ENCODE assay signal across 10 mouse cellular contexts in genomic region chr11:32276347-32276746, GRCm38 (mm10). TPM values are rescaled to one million over a fixed set of nuclear protein-coding genes. Genes with fewer than 3 reads are reported as not detected.
DNase-seq lines count a peak whose midpoint lies in the region; ATAC-seq and TF ChIP-seq lines count a peak whose summit lies in the region.
"Had no signal": no experiment of that assay in that cellular context is flagged by ENCODE, and none has a peak within 500 bp of the region (broad histone marks: within the 10 kb centered on the region; RNA-seq: fewer than 3 reads in every experiment).

Hba-x (plus strand) TSS chr11:32276400.

- intact Hi-C loops in heart, postnatal 36 days (cut with DNase I), result no loop called here

- H3K27ac ChIP-seq in heart, embryonic 15.5 days, result no peak within 1 kb of the TSS
- no peak within 1 kb of the TSS for H3K27ac ChIP-seq in stomach, embryonic 14.5 days (ENCODE audit: low read length)
- no peak within 1 kb of the TSS for H3K27ac ChIP-seq in stomach, postnatal 0 days (replicated peaks)
- no peak within 1 kb of the TSS for H3K27ac ChIP-seq in limb, embryonic 15.5 days
- H3K27ac ChIP-seq: left cerebral cortex, adult 2 months had no signal

- H3K36me3 ChIP-seq in heart, embryonic 15.5 days, result no peaks in the 10 kb centered on the region
- no peaks in the 10 kb centered on the region for H3K36me3 ChIP-seq in stomach, embryonic 14.5 days (ENCODE audit: control insufficient read depth, insufficient read depth, low read length)
- H3K36me3 ChIP-seq in stomach, postnatal 0 days (ENCODE audit: control insufficient read depth, insufficient read depth, low read length), result no peaks in the 10 kb centered on the region
- H3K36me3 ChIP-seq in limb, embryonic 15.5 days, result no peaks in the 10 kb centered on the region

- H3K9me3 ChIP-seq in heart, embryonic 15.5 days (replicated peaks), result no peaks in the 10 kb centered on the region
- H3K9me3 ChIP-seq in stomach, embryonic 14.5 days (ENCODE audit: control insufficient read depth, low read depth, low read length), result no peaks in the 10 kb centered on the region
- H3K9me3 ChIP-seq in stomach, postnatal 0 days (ENCODE audit: control insufficient read depth, low read length), result no peaks in the 10 kb centered on the region
- H3K9me3 ChIP-seq in limb, embryonic 15.5 days, result no peaks in the 10 kb centered on the region

- WGBS in heart, embryonic 15.5 days, result 63% methylated on average over 3 of the region's 3 CpGs
- 74% methylated on average over 3 of the region's 3 CpGs for WGBS in stomach, embryonic 14.5 days
- WGBS in stomach, postnatal 0 days, result 74% methylated on average over 3 of the region's 3 CpGs
- WGBS in limb, embryonic 15.5 days, result 70% methylated on average over 3 of the region's 3 CpGs

- no peak for TF ChIP-seq CTCF in stomach, postnatal 0 days (IDR thresholded peaks at IDR 0.05; ENCODE audit: low read depth)

- H3K4me2 ChIP-seq in heart, embryonic 15.5 days, result no peak within 1 kb of the TSS
- H3K4me2 ChIP-seq in stomach, embryonic 14.5 days (replicated peaks; ENCODE audit: low read depth, low read length), result no peak within 1 kb of the TSS
- no peak within 1 kb of the TSS for H3K4me2 ChIP-seq in stomach, postnatal 0 days (replicated peaks; ENCODE audit: low read depth)
- H3K4me2 ChIP-seq in limb, embryonic 15.5 days, result no peak within 1 kb of the TSS

- DNase-seq in heart, postnatal 36 days, result no peak
- DNase-seq in stomach, postnatal 0 days (ENCODE audit: low spot score), result no peak
- DNase-seq in thymus, postnatal 0 days (ENCODE audit: low spot score), result no peak
- no peak for DNase-seq in urinary bladder, postnatal 10 days (ENCODE audit: low spot score)
- DNase-seq in retina, postnatal 1 day, result no peak

- ATAC-seq in heart, embryonic 15.5 days (replicated peaks; ENCODE audit: insufficient number of reproducible peaks, insufficient read depth, low FRiP score, low read depth), result no peak
- no peak for ATAC-seq in stomach, embryonic 14.5 days (ENCODE audit: insufficient number of reproducible peaks, insufficient read depth, low FRiP score, low read depth)
- ATAC-seq in stomach, postnatal 0 days (ENCODE audit: low FRiP score, low TSS enrichment), result no peak
- ATAC-seq in limb, embryonic 15.5 days (ENCODE audit: insufficient number of reproducible peaks, low FRiP score, low TSS enrichment, low read depth), result no peak
- ATAC-seq: inflammation-experienced regulatory T-cells, adult 6 months had no signal

- H3K4me1 ChIP-seq in heart, embryonic 15.5 days (replicated peaks), result no peaks in the 10 kb centered on the region
- H3K4me1 ChIP-seq in stomach, embryonic 14.5 days (ENCODE audit: control insufficient read depth, insufficient read depth, low read length), result no peaks in the 10 kb centered on the region
- no peaks in the 10 kb centered on the region for H3K4me1 ChIP-seq in stomach, postnatal 0 days (replicated peaks; ENCODE audit: control insufficient read depth, insufficient read depth)
- no peaks in the 10 kb centered on the region for H3K4me1 ChIP-seq in limb, embryonic 15.5 days

- peaks cover 45% of the 10 kb centered on the region for H3K27me3 ChIP-seq in heart, embryonic 15.5 days
- 0 out of 2 replicates have a peak, but pooled peaks cover 3% of the 10 kb centered on the region for H3K27me3 ChIP-seq in stomach, embryonic 14.5 days (ENCODE audit: control insufficient read depth, insufficient read depth, low read length)
- H3K27me3 ChIP-seq in stomach, postnatal 0 days (ENCODE audit: control insufficient read depth, insufficient read depth, low read length), result no peaks in the 10 kb centered on the region
- H3K27me3 ChIP-seq in limb, embryonic 15.5 days, result peaks cover 21% of the 10 kb centered on the region; the same call in 1 of the 2 replicates

- no peak within 1 kb of the TSS for H3K9ac ChIP-seq in heart, embryonic 15.5 days
- H3K9ac ChIP-seq in stomach, embryonic 14.5 days (replicated peaks; ENCODE audit: low read depth, low read length), result no peak within 1 kb of the TSS
- no peak within 1 kb of the TSS for H3K9ac ChIP-seq in stomach, postnatal 0 days (ENCODE audit: low read length)
- H3K9ac ChIP-seq in limb, embryonic 15.5 days, result no peak within 1 kb of the TSS

- TF ChIP-seq EP300 in stomach, postnatal 0 days (optimal IDR thresholded peaks at IDR 0.05), result no peak

- no peak within 1 kb of the TSS for H3K4me3 ChIP-seq in heart, embryonic 15.5 days
- H3K4me3 ChIP-seq in stomach, embryonic 14.5 days (ENCODE audit: low read depth, low read length), result no peak within 1 kb of the TSS
- no peak within 1 kb of the TSS for H3K4me3 ChIP-seq in stomach, postnatal 0 days (ENCODE audit: low read depth, low read length)
- H3K4me3 ChIP-seq in limb, embryonic 15.5 days, result no peak within 1 kb of the TSS
- H3K4me3 ChIP-seq: left cerebral cortex, adult 2 months had no signal

RNA-seq across cellular contexts. Expression of gene Hba-x, which starts in this region (rescaled TPM):
- 195 and 375 TPM in 2 replicates for polyA plus RNA-seq in heart, embryonic 15.5 days (2015; fragmentation: Nextera tagmentation; extraction: Ambion mirVana)
- not detected for total RNA-seq in heart, postnatal 36 days (2021)
- 93.0 and 133 TPM in 2 replicates for polyA plus RNA-seq in stomach, embryonic 14.5 days (2014; fragmentation: Nextera tagmentation; extraction: Ambion mirVana)
- polyA plus RNA-seq in stomach, postnatal 0 days (2015; fragmentation: Nextera tagmentation; extraction: Ambion mirVana), result 0.18 TPM in 1 of 2 replicates, not detected in the other
- 54.8 and 106 TPM in 2 replicates for polyA plus RNA-seq in limb, embryonic 15.5 days (2015; fragmentation: Nextera tagmentation; extraction: Ambion mirVana)
- 1.9 and 2.2 TPM in 2 replicates for polyA plus RNA-seq in thymus, postnatal 0 days (2015; fragmentation: Nextera tagmentation; extraction: Ambion mirVana)
- total RNA-seq: left cerebral cortex, adult 2 months had no signal
- polyA plus RNA-seq: inflammation-experienced regulatory T-cells, adult 6 months had no signal

Comparison
In these comparisons a context has a peak if more than half of its experiments do, and no peak if none do; other contexts are left out.
1. RNA of gene Hba-x (polyA plus RNA-seq): 195 to 375 TPM in heart, embryonic 15.5 days, 93.0 to 133 TPM in stomach, embryonic 14.5 days and 54.8 to 106 TPM in limb, embryonic 15.5 days; 1.9 to 2.2 TPM in thymus, postnatal 0 days and 0.18 TPM in stomach, postnatal 0 days; every median in the first group is over 10 times any median in the second.